Mouse (Mus musculus) erythroblast, embryonic 14.5 days (primary cell): Measurements from ENCODE around the gene Coro6.

Source experiments
- GATA1 ChIP-seq: IDR thresholded peaks from 2 replicates; pipeline ENCODE4 v1.6.1; 2012; ENCODE audit warnings: low read length, inconsistent platforms, mixed read lengths
- TAL1 ChIP-seq: IDR thresholded peaks from 3 replicates; pipeline ENCODE4 v1.6.1; 2012; ENCODE audit warnings: low read length, inconsistent platforms, mixed read lengths

DNA sequence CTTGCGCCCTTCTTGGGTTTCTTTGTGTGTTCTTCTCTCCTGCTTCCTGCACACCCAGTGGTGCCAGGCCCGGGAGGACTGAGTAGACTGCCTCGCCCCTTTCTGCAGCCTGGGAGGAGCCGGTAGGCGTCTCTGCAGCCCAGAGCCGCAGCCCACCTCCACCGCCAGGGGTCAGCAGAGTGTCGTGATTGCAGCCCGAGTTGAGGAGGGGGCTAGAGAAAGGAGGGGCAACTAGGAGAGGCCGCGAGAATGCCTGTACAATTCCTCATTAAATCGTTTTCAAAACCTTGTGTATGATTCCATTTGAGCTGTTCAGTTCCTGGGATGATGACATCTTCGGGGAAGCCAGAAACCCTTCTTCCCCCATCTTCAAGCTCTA is 28.9 kb downstream of the Coro6 start:
- TF ChIP-seq GATA1 (no peak), TAL1 (no peak)
